24 mouse cellular contexts compared by ENCODE assay signal in the genomic region with DNA sequence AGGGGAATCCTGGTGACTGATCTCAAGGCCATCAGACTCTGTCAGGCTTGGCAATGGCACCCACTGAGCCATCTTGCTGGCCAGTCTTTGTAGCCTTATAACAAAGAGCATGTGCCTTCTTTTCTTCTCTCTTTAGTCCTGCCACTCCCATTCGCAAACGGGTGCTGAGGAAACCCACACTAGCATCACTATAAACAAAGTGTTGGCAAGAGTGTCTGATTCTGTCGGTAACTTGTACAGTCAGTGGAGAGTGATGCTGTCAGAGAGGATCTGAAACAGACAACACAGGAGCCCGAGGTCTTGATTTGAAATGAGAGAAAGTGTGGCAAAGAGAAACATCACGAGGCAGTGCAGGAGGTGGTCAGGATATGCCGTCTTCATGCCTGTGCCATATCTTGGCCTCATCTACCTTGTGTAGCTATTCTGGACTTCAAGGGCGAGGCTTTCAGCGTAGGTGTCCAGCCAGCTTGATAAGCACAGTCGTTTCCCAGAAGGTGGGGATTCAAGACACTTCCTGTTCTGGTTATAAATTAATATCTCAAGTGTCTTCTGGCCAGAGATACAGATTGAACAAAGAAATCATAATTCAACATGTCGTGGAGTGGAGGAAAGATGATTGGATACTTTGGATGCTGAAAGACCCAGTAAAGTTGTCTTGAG. TPM values are rescaled to one million over a fixed set of nuclear protein-coding genes. Genes with fewer than 3 reads are reported as not detected.
DNase-seq lines count a peak whose midpoint lies in the region; ATAC-seq and TF ChIP-seq lines count a peak whose summit lies in the region.
"Had no signal": no experiment of that assay in that cellular context is flagged by ENCODE, and none has a peak within 500 bp of the region (broad histone marks: within the 10 kb centered on the region; RNA-seq: fewer than 3 reads in every experiment).

No protein-coding gene starts in this region.

- no peak for TF ChIP-seq CTCF in intestine, postnatal 0 days (IDR thresholded peaks at IDR 0.05; ENCODE audit: low read depth)
- no peak for TF ChIP-seq CTCF in lung, postnatal 0 days (IDR thresholded peaks at IDR 0.05)
- TF ChIP-seq CTCF in small intestine, adult 2 months (IDR thresholded peaks at IDR 0.05; ENCODE audit: extremely low read depth, insufficient read length, insufficient replicate concordance, low read depth, low read length): no peak

- no peak overlapping the region for H3K27ac ChIP-seq in intestine, postnatal 0 days (ENCODE audit: low read depth, low read length)
- no peak overlapping the region for H3K27ac ChIP-seq in lung, postnatal 0 days (ENCODE audit: low read length)
- peak overlapping the region; percentile 90 for H3K27ac ChIP-seq in small intestine, adult 2 months (ENCODE audit: insufficient read depth, low read depth, low read length)
- no peak overlapping the region for H3K27ac ChIP-seq in midbrain, embryonic 13.5 days
- H3K27ac ChIP-seq: embryonic facial prominence, embryonic 15.5 days; heart, embryonic 15.5 days; hindbrain, embryonic 15.5 days; limb, embryonic 12.5 days had no signal

- no peaks in the 10 kb centered on the region for H3K27me3 ChIP-seq in intestine, postnatal 0 days (replicated peaks; ENCODE audit: control insufficient read depth, insufficient read depth, low read length)
- no peaks in the 10 kb centered on the region for H3K27me3 ChIP-seq in lung, postnatal 0 days (replicated peaks; ENCODE audit: insufficient read depth, low read length)
- H3K27me3 ChIP-seq in small intestine, adult 2 months (ENCODE audit: control insufficient read depth, insufficient read depth, low read length): no peaks in the 10 kb centered on the region
- no peaks in the 10 kb centered on the region for H3K27me3 ChIP-seq in midbrain, embryonic 13.5 days
- H3K27me3 ChIP-seq: CH12.LX; embryonic facial prominence, embryonic 15.5 days; heart, embryonic 15.5 days; hindbrain, embryonic 15.5 days; limb, embryonic 12.5 days; Patski had no signal

- no peaks in the 10 kb centered on the region for H3K9me3 ChIP-seq in intestine, postnatal 0 days (ENCODE audit: control insufficient read depth)
- no peaks in the 10 kb centered on the region for H3K9me3 ChIP-seq in lung, postnatal 0 days (ENCODE audit: low read length)
- no peaks in the 10 kb centered on the region for H3K9me3 ChIP-seq in midbrain, embryonic 13.5 days
- H3K9me3 ChIP-seq: embryonic facial prominence, embryonic 15.5 days; G1E; heart, embryonic 15.5 days; hindbrain, embryonic 15.5 days; limb, embryonic 12.5 days had no signal

- no peak overlapping the region for H3K4me3 ChIP-seq in intestine, postnatal 0 days (ENCODE audit: low read depth, low read length)
- H3K4me3 ChIP-seq in lung, postnatal 0 days (ENCODE audit: low read depth, low read length): no peak overlapping the region
- H3K4me3 ChIP-seq in small intestine, adult 2 months (ENCODE audit: low read depth, low read length): peak overlapping the region; percentile 54
- H3K4me3 ChIP-seq in midbrain, embryonic 13.5 days (replicated peaks): no peak overlapping the region
- H3K4me3 ChIP-seq: embryonic facial prominence, embryonic 15.5 days; heart, embryonic 15.5 days; hindbrain, embryonic 15.5 days; limb, embryonic 12.5 days had no signal

- peak; percentile 47; the same call in 1 of the 2 replicates for ATAC-seq in intestine, postnatal 0 days
- ATAC-seq in lung, postnatal 0 days: peak; percentile 75
- ATAC-seq in midbrain, embryonic 13.5 days: no peak
- ATAC-seq: forebrain, postnatal 0 days; liver, postnatal 0 days; Patski had no signal

- H3K36me3 ChIP-seq in intestine, postnatal 0 days (ENCODE audit: control insufficient read depth, insufficient read depth): no peaks in the 10 kb centered on the region
- no peaks in the 10 kb centered on the region for H3K36me3 ChIP-seq in lung, postnatal 0 days (ENCODE audit: insufficient read depth, low read length)
- no peaks in the 10 kb centered on the region for H3K36me3 ChIP-seq in small intestine, adult 2 months (ENCODE audit: control insufficient read depth, insufficient read depth, low read length)
- no peaks in the 10 kb centered on the region for H3K36me3 ChIP-seq in midbrain, embryonic 13.5 days
- H3K36me3 ChIP-seq: embryonic facial prominence, embryonic 15.5 days; G1E; heart, embryonic 15.5 days; hindbrain, embryonic 15.5 days; limb, embryonic 12.5 days had no signal

- peaks cover 3% of the 10 kb centered on the region; the same call in 1 of the 2 replicates for H3K4me1 ChIP-seq in intestine, postnatal 0 days (replicated peaks; ENCODE audit: control insufficient read depth, insufficient read depth, low read length)
- no peaks in the 10 kb centered on the region; the same call in 1 of the 2 replicates for H3K4me1 ChIP-seq in lung, postnatal 0 days (ENCODE audit: insufficient read depth, low read depth, low read length)
- H3K4me1 ChIP-seq in small intestine, adult 2 months (ENCODE audit: control insufficient read depth, insufficient read depth, insufficient read length, low read length): peaks cover 9% of the 10 kb centered on the region; the same call in 1 of the 2 replicates
- H3K4me1 ChIP-seq in midbrain, embryonic 13.5 days (replicated peaks): peaks cover 3% of the 10 kb centered on the region; the same call in 1 of the 2 replicates
- H3K4me1 ChIP-seq: embryonic facial prominence, embryonic 15.5 days; heart, embryonic 15.5 days had no signal

- peak; percentile 18 for DNase-seq in kidney, adult 18-20 months
- no peak for DNase-seq in kidney, postnatal 4 days
- DNase-seq in lung, postnatal 0 days (ENCODE audit: low spot score): peak; percentile 55
- DNase-seq in right cerebral cortex, postnatal 36 days (ENCODE audit: low spot score in 2 of 2): no peak
- DNase-seq: adrenal gland, postnatal 36 days; B cell, adult 2 months; cerebellum, adult 9-10 months; forebrain, postnatal 0 days; gastrocnemius, postnatal 14 days; liver, postnatal 0 days; spleen, adult 18-20 months; thymus, postnatal 25 days had no signal

- H3K4me2 ChIP-seq in intestine, postnatal 0 days (replicated peaks; ENCODE audit: low read depth): peak overlapping the region; percentile 6; the same call in 1 of the 2 replicates
- H3K4me2 ChIP-seq in lung, postnatal 0 days (replicated peaks; ENCODE audit: low read depth, low read length): no peak overlapping the region
- H3K4me2 ChIP-seq in midbrain, embryonic 13.5 days (replicated peaks): no peak overlapping the region
- H3K4me2 ChIP-seq: embryonic facial prominence, embryonic 15.5 days; heart, embryonic 15.5 days; hindbrain, embryonic 15.5 days; limb, embryonic 12.5 days; liver, embryonic 11.5 days; midbrain, embryonic 11.5 days had no signal

- no peak for TF ChIP-seq POLR2A in small intestine, adult 2 months (IDR thresholded peaks at IDR 0.05; ENCODE audit: low read depth, low read length)

- peak; percentile 92 for TF ChIP-seq EP300 in lung, postnatal 0 days (IDR thresholded peaks at IDR 0.05)

- 31% methylated on average over 10 of the region's 10 CpGs for WGBS in intestine, postnatal 0 days
- WGBS in lung, postnatal 0 days: 31% methylated on average over 10 of the region's 10 CpGs
- 12% methylated on average over 10 of the region's 10 CpGs for WGBS in small intestine, adult 2 months
- 85% methylated on average over 10 of the region's 10 CpGs for WGBS in midbrain, embryonic 13.5 days

- H3K9ac ChIP-seq in intestine, postnatal 0 days (ENCODE audit: low read depth, low read length): no peak overlapping the region
- no peak overlapping the region for H3K9ac ChIP-seq in lung, postnatal 0 days (replicated peaks; ENCODE audit: low read depth)
- H3K9ac ChIP-seq in midbrain, embryonic 13.5 days (replicated peaks): no peak overlapping the region
- H3K9ac ChIP-seq: embryonic facial prominence, embryonic 15.5 days; forebrain, postnatal 0 days; heart, embryonic 15.5 days; hindbrain, embryonic 15.5 days; limb, embryonic 12.5 days; liver, postnatal 0 days had no signal

RNA-seq across cellular contexts. Expression of a gene that starts 40.7 kb away (rescaled TPM):
- polyA plus RNA-seq in intestine, postnatal 0 days (2015; fragmentation: Nextera tagmentation; extraction: Ambion mirVana): 11.3 and 12.3 TPM in 2 replicates
- polyA plus RNA-seq in lung, postnatal 0 days (2015; fragmentation: Nextera tagmentation; extraction: Ambion mirVana): 30.5 TPM in 2 replicates
- 15.7 and 33.5 TPM in 2 replicates for polyA plus RNA-seq in small intestine, adult 2 months (2012; rRNA removed)
- 9.6 and 10.1 TPM in 2 replicates for polyA plus RNA-seq in midbrain, embryonic 13.5 days (2015; fragmentation: Nextera tagmentation; extraction: Ambion mirVana)
- polyA plus RNA-seq: G1E had no signal

RNA-seq across cellular contexts. Expression of a gene that starts 44.2 kb away (rescaled TPM):
- polyA plus RNA-seq in intestine, postnatal 0 days (2015; fragmentation: Nextera tagmentation; extraction: Ambion mirVana): 2.1 and 2.4 TPM in 2 replicates
- 2.1 and 2.3 TPM in 2 replicates for polyA plus RNA-seq in lung, postnatal 0 days (2015; fragmentation: Nextera tagmentation; extraction: Ambion mirVana)
- polyA plus RNA-seq in small intestine, adult 2 months (2012; rRNA removed): 2.4 and 4.7 TPM in 2 replicates
- 10.1 and 12.2 TPM in 2 replicates for polyA plus RNA-seq in midbrain, embryonic 13.5 days (2015; fragmentation: Nextera tagmentation; extraction: Ambion mirVana)
- polyA plus RNA-seq: G1E had no signal

Comparison
In these comparisons a context has a peak if more than half of its experiments do, and no peak if none do; other contexts are left out.
1. DNase-seq: peak in kidney, adult 18-20 months (single experiment) and lung, postnatal 0 days (single experiment); none in kidney, postnatal 4 days (0 of 2) and right cerebral cortex, postnatal 36 days (0 of 2).